Mouse (Mus musculus): ENCODE results near the gene Camk2d.

- TF ChIP-seq HCFC1 (IDR thresholded peaks at IDR 0.05; ENCODE audit: borderline replicate concordance, insufficient read depth, low read length) (no peak), ZC3H11A (IDR thresholded peaks at IDR 0.05; ENCODE audit: borderline replicate concordance, low read depth, low read length) (no peak), MAFK (IDR thresholded peaks at IDR 0.05; ENCODE audit: insufficient read depth, low read depth, low read length) (no peak), ZNF384 (IDR thresholded peaks at IDR 0.05; ENCODE audit: low read depth, low read length) (no peak), CHD2 (IDR thresholded peaks at IDR 0.05; ENCODE audit: low read depth, low read length) (no peak)
Observed at GRCm38 (mm10) chr3:126804968-126805367, 208.9 kb downstream of the Camk2d start.
